Mouse (Mus musculus): ENCODE data around the gene Fxyd6. TPM values are rescaled to one million over a fixed set of nuclear protein-coding genes. Genes with fewer than 3 reads are reported as not detected.

The Fxyd6 gene
- total and polyA plus RNA-seq, 3 experiments: not detected

DNA sequence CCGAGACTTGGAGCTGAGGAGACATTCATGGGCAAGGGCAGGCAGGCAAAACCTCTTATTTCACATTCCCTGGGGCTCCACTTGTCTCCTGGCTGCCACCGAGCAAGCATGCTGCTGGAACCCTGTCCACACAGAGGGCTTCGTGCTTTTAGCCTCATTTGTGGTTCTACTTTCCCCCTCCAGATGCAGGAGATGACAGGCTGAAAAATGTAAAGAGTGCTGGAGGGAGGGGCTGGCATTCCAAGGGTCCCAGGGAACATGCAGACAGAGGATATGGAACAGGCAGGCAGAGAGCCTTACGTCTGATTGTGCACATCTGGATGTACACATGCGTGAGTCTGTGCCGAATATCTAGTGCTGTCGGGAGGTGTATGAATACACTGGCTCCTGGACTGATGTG lies 11.6 kb upstream of the Fxyd6 start:
- H3K9me3 ChIP-seq (replicated peaks; ENCODE audit: insufficient read depth, low read length): no peaks in the 10 kb centered on the region
- no peak overlapping the region for H3K4me3 ChIP-seq (ENCODE audit: control insufficient read depth in 1 of 2, insufficient read depth in 1 of 2, low read depth in 2 of 2, low read length in 2 of 2)
- no peak for DNase-seq (ENCODE audit: low read depth, low spot score)
- no peaks in the 10 kb centered on the region for H3K36me3 ChIP-seq (ENCODE audit: control insufficient read depth in 1 of 2, insufficient read depth in 2 of 2, low read length in 2 of 2)
- no peak overlapping the region for H3K27ac ChIP-seq (ENCODE audit: control insufficient read depth, low read depth, low read length)
- H3K4me1 ChIP-seq (ENCODE audit: control insufficient read depth in 1 of 2, insufficient read depth in 2 of 2, low read length in 2 of 2): no peaks in the 10 kb centered on the region
- H3K79me2 ChIP-seq (ENCODE audit: control insufficient read depth, insufficient read depth, low read length, poor library complexity): no peaks in the 10 kb centered on the region
- H3K9ac ChIP-seq (ENCODE audit: control insufficient read depth, low read depth, low read length, poor library complexity, severe bottlenecking): no peak overlapping the region
- TF ChIP-seq EP300 (IDR thresholded peaks at IDR 0.05; ENCODE audit: low read depth in 1 of 2, low read length in 2 of 2) (no peak), CTCF (IDR thresholded peaks at IDR 0.05 in 2 of 3, conservative IDR thresholded peaks at IDR 0.05 in 1 of 3; ENCODE audit: control insufficient read depth in 1 of 3, insufficient read depth in 1 of 3, low read depth in 2 of 3, low read length in 3 of 3, poor library complexity in 1 of 3, severe bottlenecking in 1 of 3) (no peak), MYB (IDR thresholded peaks at IDR 0.05; ENCODE audit: low read depth, low read length) (no peak), BHLHE40 (IDR thresholded peaks at IDR 0.05; ENCODE audit: borderline replicate concordance, low read depth, low read length) (no peak), USF1 (IDR thresholded peaks at IDR 0.05; ENCODE audit: low read depth, low read length) (no peak), JUND (IDR thresholded peaks at IDR 0.05; ENCODE audit: low read depth, low read length) (no peak), POLR2AphosphoS5 (IDR thresholded peaks at IDR 0.05; ENCODE audit: borderline replicate concordance, low read depth, low read length) (no peak), MAX (IDR thresholded peaks at IDR 0.05; ENCODE audit: low read length) (no peak), TCF12 (IDR thresholded peaks at IDR 0.05; ENCODE audit: low read depth, low read length) (no peak), CHD2 (IDR thresholded peaks at IDR 0.05; ENCODE audit: low read length) (no peak), RAD21 (IDR thresholded peaks at IDR 0.05; ENCODE audit: low read depth, low read length) (no peak), ELF1 (IDR thresholded peaks at IDR 0.05; ENCODE audit: low read depth, low read length) (no peak)
- peaks cover 2% of the 10 kb centered on the region in 2 experiments; a peak in 3 of 4 replicates for H3K27me3 ChIP-seq (ENCODE audit: control insufficient read depth in 1 of 2, insufficient read depth in 2 of 2, low read length in 2 of 2)

DNA sequence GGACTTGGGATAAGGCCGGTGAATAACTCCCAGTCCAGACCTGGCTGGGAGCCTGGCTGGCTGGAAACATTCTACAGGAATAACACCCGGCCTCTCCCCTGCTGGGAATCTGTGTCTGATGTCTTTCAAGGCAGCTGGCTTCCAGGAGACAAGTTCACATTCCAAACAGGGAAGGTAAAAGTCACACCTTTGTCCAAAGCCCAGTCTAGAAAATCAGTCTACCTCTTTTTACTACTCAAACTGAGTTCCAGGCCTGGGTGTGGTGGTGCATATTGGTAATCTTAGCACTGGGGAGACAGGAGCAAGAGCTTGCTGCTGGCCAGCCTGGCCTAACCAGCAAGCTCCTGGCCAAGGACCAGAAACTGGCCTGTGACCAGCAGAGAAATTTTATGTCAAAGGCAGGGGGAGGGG lies 7.9 kb upstream of the Fxyd6 start:
- H3K4me1 ChIP-seq (ENCODE audit: control insufficient read depth in 1 of 2, insufficient read depth in 2 of 2, low read length in 2 of 2): no peaks in the 10 kb centered on the region
- H3K4me3 ChIP-seq (ENCODE audit: control insufficient read depth in 1 of 2, insufficient read depth in 1 of 2, low read depth in 2 of 2, low read length in 2 of 2): no peak overlapping the region
- no peak for DNase-seq (ENCODE audit: low read depth, low spot score)
- H3K9ac ChIP-seq (ENCODE audit: control insufficient read depth, low read depth, low read length, poor library complexity, severe bottlenecking): no peak overlapping the region
- no peaks in the 10 kb centered on the region for H3K79me2 ChIP-seq (ENCODE audit: control insufficient read depth, insufficient read depth, low read length, poor library complexity)
- H3K27me3 ChIP-seq (ENCODE audit: control insufficient read depth in 1 of 2, insufficient read depth in 2 of 2, low read length in 2 of 2): no peaks in the 10 kb centered on the region; a peak in 1 of 4 replicates
- no peaks in the 10 kb centered on the region for H3K36me3 ChIP-seq (ENCODE audit: control insufficient read depth in 1 of 2, insufficient read depth in 2 of 2, low read length in 2 of 2)
- no peaks in the 10 kb centered on the region for H3K9me3 ChIP-seq (replicated peaks; ENCODE audit: insufficient read depth, low read length)
- no peak overlapping the region for H3K27ac ChIP-seq (ENCODE audit: control insufficient read depth, low read depth, low read length)
- TF ChIP-seq JUND (IDR thresholded peaks at IDR 0.05; ENCODE audit: low read depth, low read length): no peak
- TF ChIP-seq RAD21 (IDR thresholded peaks at IDR 0.05; ENCODE audit: low read depth, low read length): no peak
- TF ChIP-seq ZC3H11A (IDR thresholded peaks at IDR 0.05; ENCODE audit: low read depth, low read length): no peak
- no peak for TF ChIP-seq CTCF (IDR thresholded peaks at IDR 0.05 in 2 of 3, conservative IDR thresholded peaks at IDR 0.05 in 1 of 3; ENCODE audit: control insufficient read depth in 1 of 3, insufficient read depth in 1 of 3, low read depth in 2 of 3, low read length in 3 of 3, poor library complexity in 1 of 3, severe bottlenecking in 1 of 3)
- TF ChIP-seq TBP (IDR thresholded peaks at IDR 0.05; ENCODE audit: low read depth, low read length): no peak
- no peak for TF ChIP-seq ZMIZ1 (IDR thresholded peaks at IDR 0.05; ENCODE audit: low read depth, low read length)
- no peak for TF ChIP-seq GABPA (IDR thresholded peaks at IDR 0.05; ENCODE audit: low read depth, low read length)
- TF ChIP-seq CHD2 (IDR thresholded peaks at IDR 0.05; ENCODE audit: low read length): no peak
- TF ChIP-seq MXI1 (IDR thresholded peaks at IDR 0.05; ENCODE audit: low read depth, low read length): no peak
- TF ChIP-seq POLR2AphosphoS5 (IDR thresholded peaks at IDR 0.05; ENCODE audit: borderline replicate concordance, low read depth, low read length): no peak
- TF ChIP-seq POLR2AphosphoS2 (IDR thresholded peaks at IDR 0.05; ENCODE audit: low read length): no peak
- TF ChIP-seq SMC3 (IDR thresholded peaks at IDR 0.05; ENCODE audit: low read depth, low read length): no peak
- no peak for TF ChIP-seq POLR2A (IDR thresholded peaks at IDR 0.05; ENCODE audit: control insufficient read depth in 1 of 2, insufficient read depth in 1 of 2, low read depth in 1 of 2, low read length in 2 of 2, poor library complexity in 1 of 2)
